Mouse (Mus musculus) left cerebral cortex, adult 11 months (tissue): ENCODE measurements around the gene Zfp787.
A peak's percentile ranks its signal among the peaks of the same experiment; 100 is the strongest.
"Not testable (repeated sequence)": the region's sequence is repeated elsewhere in the genome, so short reads cannot be mapped to it uniquely, and the experiment has no call there.

Source experiments
- DNase-seq: peaks from one replicate; pipeline ENCODE4 v3.0.0; 2022; ENCODE audit warnings: low spot score

Gene Zfp787

GRCm38 (mm10) chr7:6162172-6162571, 6.4 kb upstream of the Zfp787 start:
- no peak for DNase-seq

- DNase-seq = no peak
Measured at GRCm38 (mm10) chr7:6161541-6161940, 5.7 kb upstream of the Zfp787 start.

- DNase-seq = no peak
Measured at GRCm38 (mm10) chr7:6159604-6160003, 3.8 kb upstream of the Zfp787 start.

GRCm38 (mm10) chr7:6157479-6157878, 1.7 kb upstream of the Zfp787 start:
- no peak for DNase-seq

GRCm38 (mm10) chr7:6156901-6157472, 1.2 kb upstream of the Zfp787 start:
- DNase-seq = no peak

GRCm38 (mm10) chr7:6155031-6155872, 545 bp downstream of the Zfp787 start:
- DNase-seq = peak; percentile 62

GRCm38 (mm10) chr7:6154164-6154563, 1.6 kb downstream of the Zfp787 start:
- no peak for DNase-seq

GRCm38 (mm10) chr7:6153131-6153530, 2.7 kb downstream of the Zfp787 start:
- no peak for DNase-seq

GRCm38 (mm10) chr7:6152036-6152435, 3.8 kb downstream of the Zfp787 start:
- DNase-seq = no peak

- no peak for DNase-seq
Measured at GRCm38 (mm10) chr7:6151266-6151665, 4.5 kb downstream of the Zfp787 start.

GRCm38 (mm10) chr7:6147688-6148087, 8.1 kb downstream of the Zfp787 start:
- DNase-seq = no peak

- no peak for DNase-seq
Measured at GRCm38 (mm10) chr7:6146982-6147325, 8.8 kb downstream of the Zfp787 start.

- no peak for DNase-seq
Measured at GRCm38 (mm10) chr7:6146194-6146981, 9.4 kb downstream of the Zfp787 start.

- no peak for DNase-seq
Measured at GRCm38 (mm10) chr7:6145423-6146188, 10.2 kb downstream of the Zfp787 start.

GRCm38 (mm10) chr7:6143991-6144531, 11.7 kb downstream of the Zfp787 start:
- DNase-seq = no peak

- DNase-seq = no peak
Measured at GRCm38 (mm10) chr7:6139295-6139694, 16.5 kb downstream of the Zfp787 start.

GRCm38 (mm10) chr7:6136497-6136896, 19.3 kb downstream of the Zfp787 start:
- DNase-seq = no peak

GRCm38 (mm10) chr7:6132646-6133045, 23.2 kb downstream of the Zfp787 start:
- no peak for DNase-seq

GRCm38 (mm10) chr7:6130346-6130745, 25.5 kb downstream of the Zfp787 start:
- DNase-seq = no peak

- peak; percentile 81 for DNase-seq
Measured at GRCm38 (mm10) chr7:6126690-6127448, 28.9 kb downstream of the Zfp787 start.

- DNase-seq = not testable (repeated sequence)
Measured at GRCm38 (mm10) chr7:6121128-6121527, 34.7 kb downstream of the Zfp787 start.
